Mouse (Mus musculus) G1E-ER4 (cell line): ENCODE measurements around the gene Diaph3. TPM values are rescaled to one million over a fixed set of nuclear protein-coding genes. Genes with fewer than 3 reads are reported as not detected.

Source experiments
- GATA1 ChIP-seq: IDR thresholded peaks from one replicate; pipeline ENCODE4 v1.8.0; 2012; ENCODE audit warnings: low read length, inconsistent platforms
- polyA plus RNA-seq: library from polyadenylated mRNA; stranded (reverse); fragments of >175 nt; gene quantifications from 2 replicates; pipeline ENCODE4 v1.2.3, GENCODE M21; 2012

Gene Diaph3
- polyA plus RNA-seq = 64.6 and 118 TPM in 2 replicates

- TF ChIP-seq GATA1 = no peak
Observed at GRCm38 (mm10) chr14:87140963-87141486, at the start of gene Diaph3. Diaph3 (minus strand) TSS chr14:87141235.

- no peak for TF ChIP-seq GATA1
Observed at GRCm38 (mm10) chr14:87190685-87191084, 49.6 kb upstream of the Diaph3 start.

- TF ChIP-seq GATA1 = no peak
Observed at GRCm38 (mm10) chr14:87171577-87171976, 30.5 kb upstream of the Diaph3 start.

- TF ChIP-seq GATA1 = no peak
Observed at GRCm38 (mm10) chr14:87169151-87169550, 28.1 kb upstream of the Diaph3 start.

- TF ChIP-seq GATA1 = no peak
Observed at GRCm38 (mm10) chr14:87155621-87156238, 14.7 kb upstream of the Diaph3 start.

- TF ChIP-seq GATA1 = no peak
Observed at GRCm38 (mm10) chr14:87149684-87150083, 8.6 kb upstream of the Diaph3 start.

- no peak for TF ChIP-seq GATA1
Observed at GRCm38 (mm10) chr14:87146704-87147103, 5.7 kb upstream of the Diaph3 start.

- TF ChIP-seq GATA1 = no peak
Observed at GRCm38 (mm10) chr14:87145351-87145750, 4.3 kb upstream of the Diaph3 start.

GRCm38 (mm10) chr14:87141777-87142176 lies 742 bp upstream of the Diaph3 start:
- no peak for TF ChIP-seq GATA1

- TF ChIP-seq GATA1 = no peak
Observed at GRCm38 (mm10) chr14:87140327-87140962, 590 bp downstream of the Diaph3 start.

GRCm38 (mm10) chr14:87126076-87126639 lies 14.9 kb downstream of the Diaph3 start:
- no peak for TF ChIP-seq GATA1

GRCm38 (mm10) chr14:87125492-87125891 lies 15.5 kb downstream of the Diaph3 start:
- no peak for TF ChIP-seq GATA1

GRCm38 (mm10) chr14:87123091-87123490 lies 17.9 kb downstream of the Diaph3 start:
- TF ChIP-seq GATA1 = no peak

- no peak for TF ChIP-seq GATA1
Observed at GRCm38 (mm10) chr14:87121868-87122267, 19.2 kb downstream of the Diaph3 start.

GRCm38 (mm10) chr14:87110634-87111033 lies 30.4 kb downstream of the Diaph3 start:
- no peak for TF ChIP-seq GATA1

GRCm38 (mm10) chr14:87099380-87100088 lies 41.5 kb downstream of the Diaph3 start:
- TF ChIP-seq GATA1 = no peak
